Mouse (Mus musculus): ENCODE data around the gene Hoxc5.

The Hoxc5 gene

DNA sequence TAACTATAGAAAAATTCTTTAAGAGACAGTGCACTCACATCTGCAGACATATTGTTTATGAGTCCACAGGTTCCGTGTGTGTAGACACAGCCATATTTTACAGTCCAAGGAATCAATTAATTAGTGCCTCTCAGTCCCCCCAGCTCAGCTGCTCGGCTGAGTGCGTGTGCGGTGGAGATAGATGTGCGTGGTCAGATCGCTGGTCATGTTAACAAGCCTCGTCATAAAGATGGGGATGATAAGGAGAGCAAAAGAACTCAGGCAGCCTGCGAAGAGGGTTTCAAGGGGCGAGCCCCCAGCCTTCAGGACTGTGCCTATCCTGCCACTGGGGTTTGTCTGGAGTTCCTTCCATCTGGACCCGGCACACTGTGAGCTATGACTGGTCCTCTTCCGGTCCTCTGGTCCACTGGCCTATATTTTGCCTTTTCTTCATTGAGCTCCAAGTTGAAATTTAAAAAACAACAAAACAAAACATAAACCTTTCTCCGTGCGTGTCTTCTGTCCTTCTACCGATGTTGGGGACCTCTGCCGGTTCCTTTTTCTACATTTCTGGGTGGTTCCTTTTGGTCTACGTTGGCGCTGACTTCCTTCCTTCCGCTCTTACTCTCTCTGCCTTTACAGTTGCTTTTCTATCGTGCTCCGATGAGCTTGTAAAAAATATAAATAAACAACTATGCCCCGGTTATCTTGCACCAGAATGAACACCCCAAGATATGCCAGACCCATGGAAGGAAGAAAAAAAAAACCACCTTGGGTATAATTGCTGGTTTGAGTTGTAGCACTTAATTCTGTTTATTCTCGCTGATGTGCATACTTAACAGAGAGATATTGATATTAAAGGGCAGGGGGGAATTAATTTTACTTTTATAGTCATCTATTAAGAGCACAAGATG is 21.8 kb upstream of the Hoxc5 start:
- no peak for DNase-seq (ENCODE audit: low spot score in 2 of 2)

DNA sequence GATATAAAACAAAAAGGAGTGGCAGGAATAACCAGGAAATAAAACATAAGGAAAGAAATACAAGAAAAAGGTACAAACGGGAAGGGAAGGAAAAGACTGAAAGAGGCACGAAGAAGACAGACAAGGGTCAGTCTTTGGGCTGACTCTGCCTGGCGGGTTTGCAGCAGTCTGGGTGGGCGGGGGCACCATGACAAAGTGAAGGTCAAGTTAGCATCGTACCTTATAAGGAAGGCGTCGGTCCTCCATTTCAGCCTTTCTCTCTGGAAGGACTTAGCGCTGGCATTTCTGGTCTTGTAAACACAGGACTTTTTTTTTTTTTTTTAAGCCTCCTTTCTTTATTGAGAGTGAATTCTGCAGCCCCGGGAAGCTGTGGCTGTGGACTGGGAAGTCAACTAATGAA is 20.0 kb upstream of the Hoxc5 start:
- no peak for DNase-seq (ENCODE audit: low spot score in 2 of 2)

DNA sequence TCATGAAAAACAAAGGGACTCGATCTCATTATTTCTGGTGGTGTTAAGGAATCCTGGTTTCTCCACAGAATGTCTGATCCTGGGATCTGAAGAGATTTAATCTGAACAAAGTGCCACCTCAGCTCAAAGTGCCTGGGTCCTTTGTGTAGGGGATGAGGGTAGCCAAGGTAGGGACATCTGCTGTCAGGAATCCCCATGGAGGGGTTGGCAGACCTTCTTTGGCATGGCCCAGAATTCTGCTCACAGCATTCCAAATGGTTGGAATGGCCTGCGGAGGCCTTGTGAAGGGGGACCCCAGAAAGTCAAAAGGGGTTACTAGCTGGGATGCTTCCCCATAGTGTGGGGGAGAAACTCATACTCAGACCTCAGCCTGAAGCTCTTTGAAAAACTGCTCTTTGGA is 18.4 kb upstream of the Hoxc5 start:
- no peak for DNase-seq (ENCODE audit: low spot score in 2 of 2)

DNA sequence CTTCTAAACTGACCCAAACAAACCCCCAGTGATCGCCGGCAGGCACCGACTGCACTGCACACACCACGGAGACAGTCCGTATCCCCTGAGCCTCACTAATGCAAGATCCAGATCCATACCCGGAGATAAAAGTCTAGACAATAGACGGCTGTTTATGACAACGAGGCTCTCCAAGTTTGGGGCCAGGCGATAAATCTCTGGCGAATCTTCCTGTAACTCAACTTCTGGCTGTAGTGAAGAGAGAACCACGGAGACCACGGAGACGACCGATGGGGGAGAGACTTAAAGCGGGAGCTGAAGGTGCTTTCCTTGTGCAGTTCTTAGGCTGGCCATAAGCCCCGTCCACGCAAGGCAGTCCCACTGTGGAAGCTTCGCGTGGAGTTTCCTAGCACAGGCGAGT is 17.5 kb upstream of the Hoxc5 start:
- no peak for DNase-seq (ENCODE audit: low spot score in 2 of 2)

DNA sequence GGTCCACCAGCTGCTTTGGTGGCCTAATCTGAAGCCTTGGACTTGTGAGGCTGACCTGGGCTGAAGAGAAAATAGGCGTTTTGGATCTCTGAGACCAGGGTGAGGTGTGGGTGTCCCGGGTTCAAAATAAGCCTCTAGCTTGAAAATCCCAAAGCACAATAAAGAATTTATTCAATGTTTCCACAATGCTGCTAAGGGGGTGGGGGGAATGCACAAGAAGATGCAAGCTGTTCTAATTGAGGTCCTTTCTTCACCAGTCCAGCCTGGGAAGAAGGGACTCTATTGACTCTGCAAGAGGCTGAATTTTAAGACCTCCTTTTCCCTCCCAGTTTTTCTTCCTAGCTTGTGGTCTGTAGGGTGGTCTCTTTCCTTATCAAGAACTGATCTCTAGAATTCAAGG is 16.4 kb upstream of the Hoxc5 start:
- no peak for DNase-seq (ENCODE audit: low spot score in 2 of 2)

DNA sequence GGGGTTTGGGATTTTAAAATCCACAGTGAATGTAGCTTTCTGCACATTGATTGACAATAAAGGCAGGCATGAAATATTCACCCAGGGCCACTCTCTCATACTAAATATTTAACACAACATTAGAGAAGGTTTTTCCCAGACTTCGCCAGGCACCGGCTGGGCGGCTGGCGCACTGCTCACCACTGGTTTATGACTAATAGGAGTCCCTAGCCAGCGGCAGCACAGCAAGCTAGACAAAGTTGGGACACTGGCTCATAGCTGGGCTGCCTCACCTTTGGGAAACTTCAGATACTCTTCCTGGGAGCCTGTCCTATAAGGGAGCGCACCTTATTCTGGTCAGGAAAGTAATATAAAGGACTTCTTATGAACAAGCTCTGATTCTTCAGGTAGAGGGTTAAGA is 13.7 kb upstream of the Hoxc5 start:
- no peak for DNase-seq (ENCODE audit: low spot score in 2 of 2)

DNA sequence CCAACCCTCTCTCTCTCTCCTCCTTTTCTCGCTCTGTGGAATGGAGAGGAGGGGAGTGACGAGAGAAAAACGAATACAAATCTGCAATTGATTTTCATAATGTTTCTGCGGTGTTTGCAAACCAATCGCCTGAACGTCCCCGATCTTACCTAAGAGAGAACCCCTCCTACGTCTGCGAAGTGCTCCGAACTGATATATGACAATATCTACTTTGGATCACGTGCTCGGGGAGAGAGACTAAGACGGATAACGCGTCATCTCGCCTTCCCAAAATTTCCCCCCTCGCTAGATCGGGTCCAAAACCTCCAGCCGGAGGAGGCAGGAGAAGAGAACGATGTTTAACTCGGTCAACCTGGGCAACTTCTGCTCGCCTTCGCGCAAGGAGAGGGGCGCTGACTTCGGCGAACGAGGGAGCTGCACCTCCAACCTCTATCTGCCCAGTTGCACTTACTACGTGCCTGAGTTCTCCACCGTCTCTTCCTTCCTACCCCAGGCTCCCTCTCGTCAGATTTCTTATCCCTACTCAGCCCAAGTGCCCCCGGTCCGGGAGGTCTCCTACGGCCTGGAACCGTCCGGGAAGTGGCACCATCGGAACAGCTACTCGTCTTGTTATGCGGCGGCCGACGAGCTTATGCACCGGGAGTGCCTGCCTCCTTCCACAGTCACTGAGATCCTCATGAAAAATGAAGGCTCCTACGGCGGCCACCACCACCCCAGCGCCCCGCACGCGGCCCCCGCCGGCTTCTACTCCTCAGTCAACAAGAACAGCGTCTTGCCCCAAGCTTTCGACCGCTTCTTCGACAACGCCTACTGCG is 12.8 kb upstream of the Hoxc5 start, which contains the start of gene Hoxc11:
Hoxc11 (plus strand) TSS at position 236 of the 815 bp plus-strand sequence.
- DNase-seq (ENCODE audit: low spot score in 2 of 2), result no peak

- no peak for DNase-seq (ENCODE audit: low spot score in 2 of 2)
Measured at GRCm38 (mm10) chr15:102955007-102955382, 12.2 kb upstream of the Hoxc5 start.

DNA sequence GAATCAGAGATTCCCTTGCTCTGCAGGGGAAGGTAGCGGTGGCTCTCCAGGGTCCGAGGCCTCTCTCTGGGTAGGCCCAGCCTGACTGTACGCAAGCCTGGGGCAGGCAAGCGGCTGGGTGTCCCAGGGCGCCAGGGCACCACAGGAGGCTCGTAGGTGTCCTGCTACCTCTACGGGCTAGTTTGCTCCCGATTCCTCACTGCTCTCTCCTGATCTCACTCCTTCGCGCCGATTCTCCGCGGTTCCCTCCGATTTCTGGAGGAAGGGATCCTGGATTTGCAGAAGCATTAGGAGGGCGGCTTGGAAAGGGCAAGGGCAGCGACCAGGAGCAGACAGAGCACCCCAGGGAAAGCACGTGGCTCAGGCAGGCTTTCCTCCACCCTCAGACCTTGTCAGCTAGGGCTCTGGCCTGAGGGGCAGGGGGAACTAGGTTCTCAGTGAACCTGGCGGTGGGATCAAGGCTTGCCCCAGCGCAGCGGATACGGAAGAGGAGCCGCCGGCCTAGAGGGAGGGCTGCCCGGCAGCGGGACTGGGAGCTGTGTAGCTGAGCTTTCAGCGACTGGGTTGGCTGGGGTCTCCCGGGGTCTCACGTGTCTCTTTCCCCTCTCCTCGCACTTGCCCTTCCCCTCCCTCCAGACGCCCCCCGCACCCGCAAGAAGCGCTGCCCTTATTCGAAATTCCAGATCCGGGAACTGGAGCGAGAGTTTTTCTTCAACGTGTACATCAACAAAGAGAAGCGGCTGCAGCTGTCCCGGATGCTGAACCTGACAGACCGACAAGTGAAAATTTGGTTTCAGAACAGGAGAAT is 11.2 kb upstream of the Hoxc5 start:
- DNase-seq (ENCODE audit: low spot score in 2 of 2), result no peak

GRCm38 (mm10) chr15:102956906-102957305 is 10.3 kb upstream of the Hoxc5 start:
- DNase-seq (ENCODE audit: low spot score in 2 of 2), result no peak

GRCm38 (mm10) chr15:102959663-102960191 is 7.5 kb upstream of the Hoxc5 start:
- no peak for DNase-seq (ENCODE audit: low spot score in 2 of 2)

DNA sequence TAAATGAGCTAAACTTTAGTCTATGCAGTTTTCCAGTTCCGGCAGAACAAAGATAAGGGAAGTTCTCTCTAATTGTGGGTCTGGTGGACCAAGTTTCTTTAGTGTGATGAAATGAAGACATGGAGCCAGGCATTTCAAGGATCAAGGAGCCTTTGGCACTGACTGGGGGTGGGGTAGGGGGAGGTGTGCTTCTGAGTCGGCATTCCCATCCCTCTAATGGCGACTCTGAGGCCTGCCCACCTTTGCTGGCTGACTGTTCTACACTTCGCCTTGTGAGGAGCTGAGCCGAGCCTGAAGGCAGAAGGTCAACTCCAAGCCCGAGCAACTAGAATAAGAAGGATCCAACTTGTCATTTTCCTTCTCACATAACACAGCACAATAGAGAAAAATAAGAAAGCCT is 5.5 kb upstream of the Hoxc5 start:
- no peak for DNase-seq (ENCODE audit: low spot score in 2 of 2)

DNA sequence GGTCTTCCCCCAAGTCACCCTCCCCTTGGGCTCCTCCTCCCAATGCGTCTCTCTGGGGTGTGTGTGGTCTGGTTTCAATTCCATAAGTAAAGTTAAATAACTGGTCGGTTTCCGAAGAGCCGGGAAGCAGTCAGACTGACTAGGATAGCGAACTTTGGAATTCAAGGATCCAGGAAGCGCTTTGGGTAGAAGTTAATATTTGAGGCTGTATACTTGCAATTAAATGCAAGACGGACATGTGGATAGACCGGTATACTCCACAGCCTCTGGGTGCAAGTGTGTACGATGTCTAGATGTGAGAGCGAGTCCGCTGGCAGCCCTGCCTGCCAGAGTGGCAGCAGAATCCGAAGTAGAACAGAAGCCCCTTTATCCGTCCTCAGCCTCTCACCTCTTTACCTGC is 4.8 kb upstream of the Hoxc5 start:
- DNase-seq (ENCODE audit: low spot score in 2 of 2), result no peak

DNA sequence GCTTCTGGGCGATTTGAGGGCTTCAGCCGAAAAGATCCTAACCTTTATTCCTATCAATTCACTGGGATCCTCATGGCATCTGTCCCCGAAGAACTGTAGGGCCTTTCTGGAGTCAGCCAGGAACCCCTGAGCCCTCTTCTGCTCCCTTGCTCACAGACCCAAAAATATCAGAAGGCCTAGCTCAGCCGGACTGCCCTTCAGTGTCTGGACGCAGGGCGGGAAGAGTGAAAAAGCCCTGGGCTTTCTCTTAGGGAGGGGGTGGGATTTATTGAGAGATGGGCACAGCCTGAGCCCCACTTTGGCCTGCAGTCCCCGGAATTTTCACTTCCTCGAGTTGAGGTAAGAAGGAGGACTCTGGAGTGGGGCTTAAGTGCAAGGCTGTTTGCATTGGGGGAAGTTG is 4.0 kb upstream of the Hoxc5 start:
- DNase-seq (ENCODE audit: low spot score in 2 of 2), result no peak

- no peak for DNase-seq (ENCODE audit: low spot score in 2 of 2)
Measured at GRCm38 (mm10) chr15:102963671-102964640, 3.3 kb upstream of the Hoxc5 start.

DNA sequence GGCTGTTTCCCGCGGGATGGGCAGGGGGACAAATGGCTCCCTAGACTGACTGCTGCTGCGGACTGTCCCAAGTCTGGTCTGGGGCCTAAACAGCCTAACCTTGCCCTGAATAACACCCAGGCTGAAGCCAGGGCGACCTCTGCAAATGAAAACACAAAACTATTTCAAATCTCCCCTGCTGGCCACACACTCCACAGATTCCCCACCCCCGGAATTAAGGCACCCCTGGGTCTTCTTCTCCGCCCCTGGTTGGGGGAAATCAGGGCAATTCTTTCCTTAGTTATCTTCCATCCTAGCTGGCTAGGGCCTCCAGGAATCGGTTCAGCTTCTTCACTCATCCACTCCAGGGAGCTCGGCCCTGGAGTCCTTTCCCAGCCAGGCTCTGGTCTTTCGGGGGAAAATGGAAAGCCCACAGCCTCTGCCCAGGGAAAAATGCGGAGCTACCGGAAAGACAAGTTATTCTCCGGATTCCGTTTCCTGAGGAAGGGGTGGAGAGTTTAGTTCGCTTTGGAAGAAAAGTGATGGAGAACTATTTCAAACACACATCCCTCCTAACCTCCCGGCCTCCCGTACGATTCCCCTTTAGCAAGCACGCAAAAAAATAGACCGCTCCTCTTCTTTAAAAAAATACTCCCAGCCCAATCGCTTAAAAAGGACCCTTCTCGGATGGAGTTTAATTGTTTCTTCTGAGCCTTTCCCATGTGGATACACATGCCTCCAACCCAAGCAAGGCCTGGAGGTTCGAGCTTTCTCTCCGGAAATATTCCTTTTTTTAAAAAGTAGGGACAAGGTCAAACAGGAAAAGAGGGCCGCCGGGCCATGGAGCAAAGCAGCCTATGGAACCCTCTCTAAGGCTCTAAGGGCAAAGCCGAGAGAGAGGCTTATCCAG is 2.0 kb upstream of the Hoxc5 start:
- DNase-seq (ENCODE audit: low spot score in 2 of 2), result no peak

- DNase-seq (ENCODE audit: low spot score in 2 of 2), result peak in 1 of 2 experiments; percentile 81
Measured at GRCm38 (mm10) chr15:102965892-102966775, 1.1 kb upstream of the Hoxc5 start.

DNA sequence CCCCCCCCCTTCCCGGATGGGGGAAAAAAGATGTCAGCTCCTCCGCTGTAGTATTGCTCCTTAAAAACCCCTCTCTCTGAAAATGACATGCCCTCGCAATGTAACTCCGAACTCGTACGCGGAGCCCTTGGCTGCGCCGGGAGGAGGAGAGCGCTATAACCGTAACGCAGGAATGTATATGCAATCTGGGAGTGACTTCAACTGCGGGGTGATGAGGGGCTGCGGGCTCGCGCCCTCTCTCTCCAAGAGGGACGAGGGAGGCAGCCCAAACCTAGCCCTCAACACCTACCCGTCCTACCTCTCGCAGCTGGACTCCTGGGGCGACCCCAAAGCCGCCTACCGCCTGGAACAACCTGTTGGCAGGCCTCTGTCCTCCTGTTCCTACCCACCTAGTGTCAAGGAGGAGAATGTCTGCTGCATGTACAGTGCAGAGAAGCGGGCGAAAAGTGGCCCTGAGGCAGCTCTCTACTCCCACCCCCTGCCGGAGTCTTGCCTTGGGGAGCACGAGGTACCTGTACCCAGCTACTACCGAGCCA is 399 bp upstream of the Hoxc5 start, which contains the start of gene Hoxc10:
Hoxc10 (plus strand) TSS at position 21 of the 536 bp plus-strand sequence.
- DNase-seq (ENCODE audit: low spot score in 2 of 2), result no peak
